Mouse (Mus musculus): Measurements from ENCODE around the gene Gm11034. TPM values are rescaled to one million over a fixed set of nuclear protein-coding genes. Genes with fewer than 3 reads are reported as not detected.

The Gm11034 gene
- polyA plus RNA-seq, 1 experiment from 2014 or later = not detected

DNA sequence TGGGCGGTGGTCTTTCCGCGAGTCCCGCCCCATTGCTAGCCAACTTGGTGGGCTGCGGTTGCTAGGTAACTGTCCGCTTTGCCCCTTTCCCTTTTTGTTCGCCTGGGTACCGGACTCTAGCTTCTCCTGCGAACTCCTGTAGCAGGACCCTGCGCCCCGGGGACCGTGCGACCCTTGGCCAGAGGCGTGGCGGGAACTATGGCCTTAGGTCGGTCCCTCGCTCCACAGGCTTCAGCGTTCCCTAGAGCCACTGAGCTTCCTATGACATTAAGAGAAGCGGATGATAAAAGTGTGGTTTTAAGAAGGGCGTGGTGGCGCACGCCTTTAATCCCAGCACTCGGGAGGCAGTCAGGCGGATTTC lies 26.9 kb upstream of the Gm11034 start:
- H3K4me3 ChIP-seq (ENCODE audit: low read depth, low read length) = peak overlapping the region; percentile 75
- TF ChIP-seq EP300 (IDR thresholded peaks at IDR 0.05; ENCODE audit: low read depth) = no peak
- TF ChIP-seq CTCF (IDR thresholded peaks at IDR 0.05; ENCODE audit: low read depth) = no peak
- ATAC-seq (peak; percentile 3; the same call in 1 of the 2 replicates), DNase-seq (no peak)
- H3K27ac ChIP-seq (ENCODE audit: low read depth) = peak overlapping the region; percentile 80
- H3K4me2 ChIP-seq (ENCODE audit: low read depth, low read length) = peak overlapping the region; percentile 88
- H3K9ac ChIP-seq (replicated peaks) = peak overlapping the region; percentile 74
- no peaks in the 10 kb centered on the region for H3K9me3 ChIP-seq (ENCODE audit: low read length)
- H3K27me3 ChIP-seq (ENCODE audit: insufficient read depth, low read length) = no peaks in the 10 kb centered on the region
- WGBS (ENCODE audit: insufficient replicate concordance) = 1% methylated on average over 24 of the region's 24 CpGs
- H3K36me3 ChIP-seq (replicated peaks; ENCODE audit: insufficient read depth, low read length) = peaks cover 10% of the 10 kb centered on the region
- peaks cover 34% of the 10 kb centered on the region for H3K4me1 ChIP-seq (ENCODE audit: insufficient read depth)

- peak within 1 kb of the TSS; percentile 88 for H3K4me2 ChIP-seq (ENCODE audit: low read depth, low read length)
- H3K27ac ChIP-seq (ENCODE audit: low read depth) = peak within 1 kb of the TSS; percentile 80
- peak within 1 kb of the TSS; percentile 74 for H3K9ac ChIP-seq (replicated peaks)
- H3K36me3 ChIP-seq (replicated peaks; ENCODE audit: insufficient read depth, low read length) = peaks cover 10% of the 10 kb centered on the region
- peak; percentile 65 for TF ChIP-seq EP300 (IDR thresholded peaks at IDR 0.05; ENCODE audit: low read depth)
- TF ChIP-seq CTCF (IDR thresholded peaks at IDR 0.05; ENCODE audit: low read depth) = peak; percentile 93
- DNase-seq (peak; percentile 99), ATAC-seq (peak; percentile 90)
- H3K4me3 ChIP-seq (ENCODE audit: low read depth, low read length) = peak within 1 kb of the TSS; percentile 75
- WGBS (ENCODE audit: insufficient replicate concordance) = under 1% methylated on average over 54 of the region's 54 CpGs
- H3K4me1 ChIP-seq (ENCODE audit: insufficient read depth) = peaks cover 34% of the 10 kb centered on the region
- no peaks in the 10 kb centered on the region for H3K27me3 ChIP-seq (ENCODE audit: insufficient read depth, low read length)
- H3K9me3 ChIP-seq (ENCODE audit: low read length) = no peaks in the 10 kb centered on the region
Measured at GRCm38 (mm10) chr8:72239499-72240402, 26.3 kb upstream of the Gm11034 start, which contains the start of gene Ap1m1. Ap1m1 (plus strand) TSS chr8:72240018.

DNA sequence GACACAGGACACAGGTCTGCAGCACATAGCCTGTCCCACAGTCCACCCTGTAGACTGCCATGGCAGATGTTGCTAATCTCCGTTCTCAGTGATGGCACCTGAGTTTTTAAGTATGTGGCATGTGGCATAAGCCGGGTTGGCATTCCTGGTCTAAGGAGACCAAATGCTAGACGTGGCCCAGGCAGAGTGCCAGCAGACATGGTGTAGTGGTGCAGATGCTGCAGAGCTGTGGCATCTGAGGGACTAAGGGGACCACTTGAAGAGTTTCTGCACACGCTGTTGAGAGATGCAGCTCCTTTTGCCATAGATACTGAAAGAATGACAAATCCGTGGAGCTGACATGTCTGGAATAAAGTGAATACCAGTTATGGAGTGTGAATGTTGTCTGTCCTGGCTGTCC lies 9.2 kb upstream of the Gm11034 start:
- 90% methylated on average over 5 of the region's 5 CpGs for WGBS (ENCODE audit: insufficient replicate concordance)
- TF ChIP-seq EP300 (IDR thresholded peaks at IDR 0.05; ENCODE audit: low read depth) (no peak), CTCF (IDR thresholded peaks at IDR 0.05; ENCODE audit: low read depth) (no peak)
- Histone ChIP-seq H3K27ac (ENCODE audit: low read depth) (no peak overlapping the region), H3K9me3 (ENCODE audit: low read length) (no peaks in the 10 kb centered on the region), H3K27me3 (ENCODE audit: insufficient read depth, low read length) (no peaks in the 10 kb centered on the region), H3K4me2 (ENCODE audit: low read depth, low read length) (no peak overlapping the region), H3K9ac (replicated peaks) (no peak overlapping the region), H3K36me3 (replicated peaks; ENCODE audit: insufficient read depth, low read length) (peaks cover 28% of the 10 kb centered on the region), H3K4me3 (ENCODE audit: low read depth, low read length) (no peak overlapping the region), H3K4me1 (ENCODE audit: insufficient read depth) (peaks cover 9% of the 10 kb centered on the region; the same call in 1 of the 2 replicates)
- ATAC-seq = no peak
- DNase-seq = no peak

DNA sequence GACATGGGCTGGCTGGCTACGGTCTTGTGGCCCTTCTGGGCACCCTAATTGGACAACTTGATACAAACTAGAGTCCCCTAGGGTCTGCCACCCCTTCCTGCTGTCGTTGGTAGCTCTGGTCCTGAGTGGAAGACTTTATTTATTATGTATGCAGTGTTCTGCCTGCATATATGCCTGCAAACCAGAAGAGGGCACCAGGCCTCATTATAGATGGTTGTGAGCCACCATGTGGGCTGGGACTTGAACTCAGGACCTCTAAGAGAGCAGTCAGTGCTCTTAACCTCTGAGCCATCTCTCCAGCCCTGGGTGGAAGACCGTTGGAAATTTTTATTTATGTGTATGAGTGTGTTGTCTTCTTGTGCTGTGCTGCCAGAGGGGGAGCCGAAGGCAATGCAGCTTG lies 7.3 kb upstream of the Gm11034 start:
- H3K9ac ChIP-seq (replicated peaks) = peak overlapping the region; percentile 80
- 75% methylated on average over 4 of the region's 4 CpGs for WGBS (ENCODE audit: insufficient replicate concordance)
- ATAC-seq = no peak

DNA sequence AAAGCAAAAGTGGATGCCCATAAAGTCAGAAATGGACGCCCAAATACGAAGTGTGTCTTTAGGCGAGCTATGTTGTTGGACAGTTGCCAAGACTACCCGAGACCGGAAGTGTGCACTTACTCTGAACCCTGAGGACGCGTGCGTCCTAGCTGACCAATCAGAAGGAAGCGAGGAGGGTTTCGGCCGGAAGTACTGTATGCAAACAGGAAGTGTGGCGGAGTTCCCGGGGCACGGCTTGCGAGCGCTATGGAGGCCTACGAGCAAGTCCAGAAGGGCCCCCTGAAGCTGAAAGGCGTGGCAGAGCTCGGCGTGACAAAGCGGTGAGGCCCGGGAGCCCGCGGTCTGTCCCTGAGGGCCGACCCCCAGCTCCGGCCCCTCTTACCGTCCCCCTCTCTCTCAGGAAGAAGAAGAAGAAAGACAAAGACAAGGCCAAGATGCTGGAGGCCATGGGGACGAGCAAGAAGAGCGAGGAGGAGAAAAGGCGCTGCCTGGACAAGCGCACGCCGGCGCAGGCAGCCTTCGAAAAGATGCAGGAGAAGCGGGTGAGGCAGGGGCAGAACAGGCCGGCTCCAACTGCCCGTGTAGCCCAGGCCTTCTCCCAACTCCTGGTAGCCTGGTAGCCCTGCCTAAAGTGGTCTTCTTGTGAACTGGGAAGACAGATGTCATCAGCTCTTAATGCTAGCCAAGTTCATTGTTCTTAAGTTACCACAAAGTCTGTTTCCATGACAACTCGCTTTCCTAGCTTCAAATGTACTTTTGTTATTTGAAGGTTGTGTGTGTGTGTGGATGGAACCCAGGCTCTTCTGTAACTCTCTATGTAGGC lies 6.3 kb upstream of the Gm11034 start, which contains the start of gene Fam32a:
Gene Fam32a (plus strand): TSS at position 190 of the 823 bp plus-strand sequence.
- H3K4me3 ChIP-seq (ENCODE audit: low read depth, low read length) = peak within 1 kb of the TSS; percentile 73
- peaks cover 12% of the 10 kb centered on the region; the same call in 1 of the 2 replicates for H3K4me1 ChIP-seq (ENCODE audit: insufficient read depth)
- ATAC-seq (peak; percentile 95), DNase-seq (peak; percentile 94)
- H3K36me3 ChIP-seq (replicated peaks; ENCODE audit: insufficient read depth, low read length) = peaks cover 28% of the 10 kb centered on the region
- peak within 1 kb of the TSS; percentile 82 for H3K4me2 ChIP-seq (ENCODE audit: low read depth, low read length)
- H3K27me3 ChIP-seq (ENCODE audit: insufficient read depth, low read length) = no peaks in the 10 kb centered on the region
- 7% methylated on average over 39 of the region's 39 CpGs for WGBS (ENCODE audit: insufficient replicate concordance)
- TF ChIP-seq CTCF (IDR thresholded peaks at IDR 0.05; ENCODE audit: low read depth) = no peak
- TF ChIP-seq EP300 (IDR thresholded peaks at IDR 0.05; ENCODE audit: low read depth) = peak; percentile 47; the same call in 1 of the 2 replicates
- H3K9me3 ChIP-seq (ENCODE audit: low read length) = no peaks in the 10 kb centered on the region
- peak within 1 kb of the TSS; percentile 80 for H3K9ac ChIP-seq (replicated peaks)
- H3K27ac ChIP-seq (ENCODE audit: low read depth) = peak within 1 kb of the TSS; percentile 88

More for the DNA sequence above, 7.3 kb upstream of the Gm11034 start:
- Histone ChIP-seq H3K4me2 (ENCODE audit: low read depth, low read length) (peak overlapping the region; percentile 82), H3K4me3 (ENCODE audit: low read depth, low read length) (peak overlapping the region; percentile 73), H3K9me3 (ENCODE audit: low read length) (no peaks in the 10 kb centered on the region), H3K27me3 (ENCODE audit: insufficient read depth, low read length) (no peaks in the 10 kb centered on the region), H3K27ac (ENCODE audit: low read depth) (peak overlapping the region; percentile 88; the same call in 1 of the 2 replicates), H3K4me1 (ENCODE audit: insufficient read depth) (peaks cover 12% of the 10 kb centered on the region; the same call in 1 of the 2 replicates), H3K36me3 (replicated peaks; ENCODE audit: insufficient read depth, low read length) (peaks cover 28% of the 10 kb centered on the region)
- TF ChIP-seq CTCF (IDR thresholded peaks at IDR 0.05; ENCODE audit: low read depth) (peak; percentile 52), EP300 (IDR thresholded peaks at IDR 0.05; ENCODE audit: low read depth) (no peak)
- DNase-seq = peak; percentile 13

Data from liver, postnatal 0 days (tissue).